Mouse (Mus musculus) liver, adult 2 months (tissue): ENCODE measurements around the gene Tsg101.

Source experiments
- CTCF ChIP-seq: fragments of 200-500 bp; IDR thresholded peaks from 2 replicates; pipeline ENCODE4 v1.5.1; 2011; ENCODE audit warnings: low read depth, low read length, control low read depth
- POLR2A ChIP-seq: fragments of 200-500 bp; IDR thresholded peaks from 2 replicates; pipeline ENCODE4 v1.6.1; 2011; ENCODE audit warnings: low read length, control low read depth; ENCODE audit not compliant: insufficient read depth; ENCODE audit errors: extremely low read depth

DNA sequence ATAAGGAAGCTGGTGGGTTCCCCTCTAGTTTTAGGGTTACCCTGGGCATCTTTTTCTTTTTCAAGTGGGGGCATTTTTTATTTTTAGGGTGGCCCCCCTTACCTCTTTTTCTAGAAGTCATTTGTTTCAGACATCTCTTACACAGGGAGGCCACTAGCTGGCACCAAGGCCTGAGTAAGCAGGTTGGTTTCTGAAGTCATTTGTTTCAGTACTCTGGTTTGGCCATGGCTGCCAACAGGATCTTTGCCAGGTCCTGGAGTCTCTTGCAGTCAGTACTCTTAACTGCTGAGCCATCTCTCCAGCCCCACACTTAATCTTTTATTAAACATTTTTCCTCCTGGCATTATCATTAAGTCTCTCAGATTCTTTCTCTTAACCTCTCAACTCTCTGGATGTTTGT is 42.4 kb upstream of the Tsg101 start:
- TF ChIP-seq CTCF (no peak), POLR2A (no peak)
